Mouse (Mus musculus) limb, embryonic 14.5 days (tissue): Measurements from ENCODE around the gene Tmem164. TPM values are rescaled to one million over a fixed set of nuclear protein-coding genes. Genes with fewer than 3 reads are reported as not detected.
A peak's percentile ranks its signal among the peaks of the same experiment; 100 is the strongest.

Source experiments
- ATAC-seq: fragments of 200-750 bp; cut with Nextera tagmentation; 2 replicates; pipeline ENCODE4 v1.8.0; 2017; ENCODE audit warnings: low read depth, moderate number of reproducible peaks, moderate TSS enrichment; ENCODE audit not compliant: low FRiP score
- DNase-seq: peaks from one replicate; pipeline ENCODE4 v3.0.0-alpha.2; 2015; ENCODE audit warnings: low spot score
- H3K27ac ChIP-seq: fragments of 300-500 bp; sonication (generic); replicated peaks from 2 replicates; pipeline ENCODE4 v1.5.1; 2014; ENCODE audit warnings: low read depth, mild to moderate bottlenecking, low read length, moderate library complexity, mixed read lengths
- H3K27me3 ChIP-seq: fragments of 300-500 bp; sonication (generic); 2 replicates; pipeline ENCODE4 v1.6.1; 2014; ENCODE audit warnings: low read length, mixed read lengths; ENCODE audit not compliant: control insufficient read depth, insufficient read depth
- H3K36me3 ChIP-seq: fragments of 300-500 bp; sonication (generic); 2 replicates; pipeline ENCODE4 v1.6.1; 2014; ENCODE audit warnings: mild to moderate bottlenecking, low read length, moderate library complexity, mixed read lengths; ENCODE audit not compliant: control insufficient read depth, insufficient read depth
- H3K4me1 ChIP-seq: fragments of 300-500 bp; sonication (generic); 2 replicates; pipeline ENCODE4 v1.6.1; 2014; ENCODE audit warnings: antibody characterized with exemption, low read length, mixed read lengths; ENCODE audit not compliant: control insufficient read depth, insufficient read depth
- H3K4me2 ChIP-seq: fragments of 300-500 bp; sonication (generic); replicated peaks from 2 replicates; pipeline ENCODE4 v1.6.1; 2014; ENCODE audit warnings: low read depth, mild to moderate bottlenecking, low read length, moderate library complexity; ENCODE audit not compliant: severe bottlenecking
- H3K4me3 ChIP-seq: fragments of 300-500 bp; sonication (generic); replicated peaks from 2 replicates; pipeline ENCODE4 v1.5.1; 2014; ENCODE audit warnings: low read length
- H3K9ac ChIP-seq: fragments of 300-500 bp; sonication (generic); 2 replicates; pipeline ENCODE4 v1.6.1; 2014; ENCODE audit warnings: mild to moderate bottlenecking, low read depth, low read length, moderate library complexity; ENCODE audit not compliant: severe bottlenecking
- H3K9me3 ChIP-seq: fragments of 300-500 bp; sonication (generic); 2 replicates; pipeline ENCODE4 v1.6.1; 2016; ENCODE audit warnings: low read length; ENCODE audit not compliant: control insufficient read depth
- POLR2A ChIP-seq: fragments of 200-500 bp; IDR thresholded peaks from 2 replicates; pipeline ENCODE4 v1.8.0; 2012; ENCODE audit warnings: inconsistent platforms, mild to moderate bottlenecking, moderate library complexity, borderline replicate concordance; ENCODE audit not compliant: insufficient read depth, insufficient read length; ENCODE audit errors: extremely low read depth
- WGBS: fragments of 180-500 bp; shearing (Covaris S2); extraction: QIAGEN DNeasy Blood & Tissue Kit; methylation state at CpG from one replicate; pipeline ENCODE4 v1.1.7; 2014; 5-methylcytosine and 5-hydroxymethylcytosine counted together
- polyA plus RNA-seq, 2 experiments: library from polyadenylated mRNA; depleted of rRNA in 1 of 2; stranded (reverse) in 1 of 2; unstranded in 1 of 2; fragments of >200 nt; fragmentation: Nextera tagmentation in 1 of 2; extraction: Ambion mirVana in 1 of 2; gene quantifications; 2 replicates each; pipeline versions ENCODE4 v1.2.1 to v1.2.3; 2012 to 2014

Tmem164 gene
- polyA plus RNA-seq, 2 experiments = 40.1 to 62.2 TPM

- no peaks in the 10 kb centered on the region for H3K27me3 ChIP-seq
- H3K9me3 ChIP-seq = no peaks in the 10 kb centered on the region
- H3K36me3 ChIP-seq = no peaks in the 10 kb centered on the region
- H3K4me3 ChIP-seq = no peak overlapping the region
- no peak for TF ChIP-seq POLR2A
- DNase-seq = peak; percentile 86
- ATAC-seq = peak; percentile 86
- H3K4me1 ChIP-seq = peaks cover 18% of the 10 kb centered on the region
- no peak overlapping the region for H3K4me2 ChIP-seq
- peak overlapping the region; percentile 71 for H3K27ac ChIP-seq
- no peak overlapping the region for H3K9ac ChIP-seq
These were observed 15.8 kb upstream of the Tmem164 start for GRCm38 (mm10) chrX:142665423-142665805.

- Histone ChIP-seq H3K4me2 (no peak overlapping the region; the same call in 1 of the 2 replicates), H3K9me3 (no peaks in the 10 kb centered on the region), H3K9ac (no peak overlapping the region), H3K27me3 (no peaks in the 10 kb centered on the region), H3K27ac (peak overlapping the region; percentile 63), H3K36me3 (no peaks in the 10 kb centered on the region), H3K4me3 (no peak overlapping the region), H3K4me1 (peaks cover 17% of the 10 kb centered on the region)
- no peak for DNase-seq
- WGBS = 45% methylated on average over 9 of the region's 9 CpGs
- TF ChIP-seq POLR2A = no peak
- ATAC-seq = 0 out of 2 replicates have a peak, but pooled peaks have one; percentile 28
These were observed 11.7 kb upstream of the Tmem164 start for GRCm38 (mm10) chrX:142669312-142670091.

GRCm38 (mm10) chrX:142670121-142670520, 11.1 kb upstream of the Tmem164 start:
- Histone ChIP-seq H3K9ac (no peak overlapping the region), H3K36me3 (no peaks in the 10 kb centered on the region), H3K9me3 (no peaks in the 10 kb centered on the region), H3K27me3 (no peaks in the 10 kb centered on the region), H3K4me1 (peaks cover 14% of the 10 kb centered on the region), H3K4me2 (no peak overlapping the region; the same call in 1 of the 2 replicates), H3K27ac (peak overlapping the region; percentile 63), H3K4me3 (no peak overlapping the region)
- ATAC-seq (peak; percentile 6; the same call in 1 of the 2 replicates), DNase-seq (no peak)
- WGBS = 44% methylated on average over 3 of the region's 3 CpGs
- TF ChIP-seq POLR2A = no peak

- TF ChIP-seq POLR2A = no peak
- no peak overlapping the region for H3K4me2 ChIP-seq
- no peaks in the 10 kb centered on the region for H3K36me3 ChIP-seq
- H3K27ac ChIP-seq = no peak overlapping the region
- no peak overlapping the region for H3K4me3 ChIP-seq
- no peaks in the 10 kb centered on the region for H3K9me3 ChIP-seq
- 56% methylated on average over 1 of the region's 1 CpGs for WGBS
- DNase-seq (no peak), ATAC-seq (no peak)
- H3K27me3 ChIP-seq = no peaks in the 10 kb centered on the region
- H3K9ac ChIP-seq = no peak overlapping the region
- peaks cover 11% of the 10 kb centered on the region; the same call in 1 of the 2 replicates for H3K4me1 ChIP-seq
These were observed 10.1 kb upstream of the Tmem164 start for GRCm38 (mm10) chrX:142671141-142671540.

GRCm38 (mm10) chrX:142672701-142673100, 8.5 kb upstream of the Tmem164 start:
- ATAC-seq (no peak), DNase-seq (no peak)
- H3K4me1 ChIP-seq = peaks cover 7% of the 10 kb centered on the region; the same call in 1 of the 2 replicates
- H3K36me3 ChIP-seq = no peaks in the 10 kb centered on the region
- H3K9me3 ChIP-seq = no peaks in the 10 kb centered on the region
- 85% methylated on average over 1 of the region's 1 CpGs for WGBS
- no peak overlapping the region for H3K27ac ChIP-seq
- no peak overlapping the region for H3K4me2 ChIP-seq
- no peak overlapping the region for H3K4me3 ChIP-seq
- H3K9ac ChIP-seq = no peak overlapping the region
- no peak for TF ChIP-seq POLR2A
- no peaks in the 10 kb centered on the region for H3K27me3 ChIP-seq
